Mouse (Mus musculus): Measurements from ENCODE around the gene Btbd35f10. TPM values are rescaled to one million over a fixed set of nuclear protein-coding genes. Genes with fewer than 3 reads are reported as not detected.

Btbd35f10 gene
- polyA plus RNA-seq (2017; shearing (Covaris generic)): not detected

DNA sequence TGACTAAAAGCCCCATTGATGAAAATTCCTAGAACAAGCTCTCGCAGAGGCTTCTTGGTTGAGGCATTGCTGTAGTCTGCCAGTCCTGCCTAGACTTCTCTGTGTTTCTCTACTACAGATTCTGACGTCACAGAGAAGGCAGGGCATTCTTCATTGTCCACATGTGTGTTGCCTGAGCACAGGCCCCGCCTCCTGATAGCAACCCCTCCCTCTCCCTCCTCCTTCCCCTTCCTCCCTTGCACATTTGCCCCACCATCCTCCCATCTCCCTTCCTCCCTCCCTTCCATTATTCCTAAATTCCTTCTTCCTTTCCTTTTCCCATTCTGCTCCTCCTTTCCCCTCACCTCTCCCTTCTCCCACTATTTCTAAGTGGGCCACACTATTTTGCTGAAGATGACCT is at the start of gene Btbd35f10:
Gene Btbd35f10, minus strand, starts transcription at position 101 of the 400 bp plus-strand sequence.

Other genes starting within 250 kb of the Btbd35f10 start
- not detected for gene Btbd35f18, start 52.7 kb downstream of the Btbd35f10 start, polyA plus RNA-seq (2017; shearing (Covaris generic))
- gene Btbd35f16, start 204.1 kb upstream of the Btbd35f10 start, polyA plus RNA-seq (2017; shearing (Covaris generic)): not detected